Comparison of ENCODE assay signal across 8 mouse cellular contexts in the genomic region with DNA sequence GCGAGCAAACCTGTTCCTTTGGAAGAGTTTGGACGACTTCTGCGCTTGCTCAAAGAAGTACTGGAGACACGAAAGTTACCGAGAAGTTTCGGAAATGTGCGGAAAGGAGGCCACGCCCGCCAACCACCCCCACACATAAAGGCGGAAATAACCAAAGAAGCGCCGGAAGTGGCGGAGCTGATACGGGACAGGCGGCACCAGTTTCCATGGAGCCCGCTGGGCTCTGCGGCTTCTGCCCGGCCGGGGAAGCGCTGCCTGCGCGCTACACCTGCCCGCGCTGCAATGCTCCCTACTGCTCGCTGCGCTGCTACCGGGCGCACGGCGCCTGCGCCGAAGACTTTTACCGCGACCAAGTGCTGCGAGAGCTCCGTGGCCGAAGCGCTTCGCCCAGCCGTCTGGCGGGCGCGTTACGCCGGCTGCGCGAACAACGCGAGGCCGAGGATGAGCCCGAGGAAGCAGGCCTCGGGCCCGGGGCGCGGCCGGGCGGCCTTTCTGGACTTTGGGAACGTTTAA. TPM values are rescaled to one million over a fixed set of nuclear protein-coding genes. Genes with fewer than 3 reads are reported as not detected.
A peak's percentile ranks its signal among the peaks of the same experiment; 100 is the strongest.
DNase-seq lines count a peak whose midpoint lies in the region; ATAC-seq and TF ChIP-seq lines count a peak whose summit lies in the region.

Znhit2 (plus strand) TSS at position 172 of the 513 bp plus-strand sequence.

- H3K4me1 ChIP-seq in cortical plate, adult 2 months (ENCODE audit: control insufficient read depth, insufficient read depth, low read length) = peaks cover 7% of the 10 kb centered on the region; the same call in 1 of the 2 replicates

- H3K27ac ChIP-seq in cortical plate, adult 2 months (ENCODE audit: insufficient read depth, low read length) = peak within 1 kb of the TSS; percentile 61

- peak; percentile 99 for DNase-seq in adipocyte (ENCODE audit: low spot score)
- DNase-seq in gastrocnemius, postnatal 10 days = peak; percentile 88
- DNase-seq in induced T-regulatory cell, adult 2 months (ENCODE audit: low read depth) = peak; percentile 98
- peak; percentile 86 to 95 for DNase-seq in left cerebral cortex, adult 9 months (ENCODE audit: low spot score in 2 of 2)
- peak; percentile 92 to 95 for DNase-seq in right cerebral cortex, postnatal 36 days (ENCODE audit: low spot score in 2 of 2)
- peak; percentile 92 for DNase-seq in yolk sac, embryonic 10.5 days (ENCODE audit: low spot score)

- no peak for TF ChIP-seq CTCF in cortical plate, adult 2 months (IDR thresholded peaks at IDR 0.05; ENCODE audit: extremely low read depth, insufficient read depth, low read length)

- peak; percentile 68 for ATAC-seq in megakaryocyte progenitor cell, adult 5-6 weeks (replicated peaks; ENCODE audit: poor library complexity)

- H3K4me3 ChIP-seq in cortical plate, adult 2 months (ENCODE audit: insufficient read depth, low read length) = peak within 1 kb of the TSS; percentile 67

- peak; percentile 63; the same call in 1 of the 2 replicates for TF ChIP-seq POLR2A in cortical plate, adult 2 months (IDR thresholded peaks at IDR 0.05; ENCODE audit: extremely low read depth, insufficient read depth, low read length)

RNA-seq across cellular contexts. Expression of gene Znhit2, which starts in this region (rescaled TPM):
- polyA plus RNA-seq in cortical plate, adult 2 months (2012; rRNA removed) = 58.0 and 58.9 TPM in 2 replicates
- 10 to 100 TPM; 10.6 to 11.0 TPM for total RNA-seq in gastrocnemius, postnatal 10 days (2021)
- total RNA-seq in megakaryocyte progenitor cell, adult 5-6 weeks (2015) = 12.7 and 14.2 TPM in 2 replicates
- total RNA-seq in megakaryocyte progenitor cell, adult 5-6 weeks (2017) = 12.5 and 14.5 TPM in 2 replicates

Comparison
In these comparisons a context has a peak if more than half of its experiments do, and no peak if none do; other contexts are left out.
1. Peak in every context shown above with its lines: DNase-seq, ATAC-seq, H3K4me3 ChIP-seq and H3K27ac ChIP-seq.